Mouse (Mus musculus): Measurements from ENCODE around the gene Epb41l3. TPM values are rescaled to one million over a fixed set of nuclear protein-coding genes. Genes with fewer than 3 reads are reported as not detected.

Epb41l3 gene
- polyA plus RNA-seq, 1 experiment from 2014 or later = 16.6 TPM

- Histone ChIP-seq H3K4me2 (replicated peaks; ENCODE audit: low read depth) (no peak overlapping the region), H3K36me3 (ENCODE audit: control insufficient read depth, insufficient read depth, low read length) (no peaks in the 10 kb centered on the region), H3K4me3 (ENCODE audit: low read depth, low read length) (no peak overlapping the region), H3K9me3 (ENCODE audit: control insufficient read depth, low read length) (no peaks in the 10 kb centered on the region), H3K9ac (ENCODE audit: low read length) (no peak overlapping the region), H3K27ac (replicated peaks) (no peak overlapping the region), H3K4me1 (replicated peaks; ENCODE audit: control insufficient read depth, insufficient read depth) (no peaks in the 10 kb centered on the region), H3K27me3 (ENCODE audit: control insufficient read depth, insufficient read depth, low read length) (no peaks in the 10 kb centered on the region)
- no peak for DNase-seq (ENCODE audit: low spot score)
- no peak for TF ChIP-seq EP300 (optimal IDR thresholded peaks at IDR 0.05)
- TF ChIP-seq CTCF (IDR thresholded peaks at IDR 0.05; ENCODE audit: low read depth) = no peak
- ATAC-seq (ENCODE audit: low FRiP score, low TSS enrichment) = no peak
- 50% methylated on average over 9 of the region's 9 CpGs for WGBS
Measured at GRCm38 (mm10) chr17:69255834-69256233, 180.4 kb downstream of the Epb41l3 start.

DNA sequence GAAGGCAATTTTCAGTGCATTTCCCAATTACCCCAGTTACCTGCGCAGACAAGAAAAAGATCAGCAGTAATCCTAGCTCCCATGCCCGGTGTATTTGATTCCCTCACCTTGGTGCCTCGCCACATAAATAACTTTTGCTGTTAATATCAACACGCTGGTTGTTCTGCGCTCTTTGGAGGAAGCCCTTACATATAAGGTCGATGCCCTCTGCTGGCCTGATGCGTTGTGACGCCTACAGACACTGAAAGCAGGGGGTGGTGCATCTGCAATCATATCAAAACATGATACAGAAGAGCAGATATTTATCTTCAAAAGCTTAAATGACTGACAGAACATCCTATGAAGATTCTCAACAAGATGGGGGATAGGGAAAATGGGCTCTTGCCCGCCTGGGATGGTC is 181.0 kb downstream of the Epb41l3 start:
- peak; percentile 32 for DNase-seq (ENCODE audit: low spot score)
- TF ChIP-seq CTCF (IDR thresholded peaks at IDR 0.05; ENCODE audit: low read depth) = peak; percentile 67
- TF ChIP-seq EP300 (optimal IDR thresholded peaks at IDR 0.05) = no peak
- 42% methylated on average over 9 of the region's 9 CpGs for WGBS

GRCm38 (mm10) chr17:69263810-69264565 is 188.5 kb downstream of the Epb41l3 start:
- ATAC-seq (ENCODE audit: low FRiP score, low TSS enrichment) = no peak
- Histone ChIP-seq H3K4me3 (ENCODE audit: low read depth, low read length) (no peak overlapping the region), H3K9ac (ENCODE audit: low read length) (no peak overlapping the region)

More for the DNA sequence above, 181.0 kb downstream of the Epb41l3 start:
- H3K9me3 ChIP-seq (ENCODE audit: control insufficient read depth, low read length) = no peaks in the 10 kb centered on the region
- H3K9ac ChIP-seq (ENCODE audit: low read length) = no peak overlapping the region
- no peak overlapping the region for H3K4me3 ChIP-seq (ENCODE audit: low read depth, low read length)
- H3K36me3 ChIP-seq (ENCODE audit: control insufficient read depth, insufficient read depth, low read length) = no peaks in the 10 kb centered on the region
- no peaks in the 10 kb centered on the region for H3K4me1 ChIP-seq (replicated peaks; ENCODE audit: control insufficient read depth, insufficient read depth)
- no peak overlapping the region for H3K27ac ChIP-seq (replicated peaks)
- no peaks in the 10 kb centered on the region for H3K27me3 ChIP-seq (ENCODE audit: control insufficient read depth, insufficient read depth, low read length)
- H3K4me2 ChIP-seq (replicated peaks; ENCODE audit: low read depth) = no peak overlapping the region
- ATAC-seq (ENCODE audit: low FRiP score, low TSS enrichment) = no peak

DNA sequence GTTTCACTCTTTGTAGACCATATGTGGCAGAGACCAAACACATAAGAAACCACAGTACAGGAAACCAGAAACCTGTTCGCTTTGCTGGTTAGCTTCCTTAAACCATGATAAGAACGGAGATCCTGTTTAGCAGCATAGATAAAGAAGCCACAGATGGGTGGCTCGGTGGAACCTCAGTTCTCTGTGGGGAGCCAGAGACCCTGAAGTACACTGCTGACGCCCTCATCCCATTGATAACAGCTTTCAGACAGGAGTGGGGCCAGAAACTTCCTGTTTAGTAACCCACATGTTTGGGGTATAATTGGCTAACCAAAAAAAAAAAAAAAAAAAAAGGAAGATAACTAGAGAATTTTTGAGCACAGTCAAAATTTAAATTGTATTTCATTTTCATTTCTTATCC is 189.7 kb downstream of the Epb41l3 start:
- H3K9me3 ChIP-seq (ENCODE audit: control insufficient read depth, low read length) = no peaks in the 10 kb centered on the region
- H3K27ac ChIP-seq (replicated peaks) = no peak overlapping the region
- ATAC-seq (ENCODE audit: low FRiP score, low TSS enrichment) = no peak
- DNase-seq (ENCODE audit: low spot score) = no peak
- WGBS = 58% methylated on average over 4 of the region's 4 CpGs
- no peak overlapping the region for H3K4me2 ChIP-seq (replicated peaks; ENCODE audit: low read depth)
- TF ChIP-seq CTCF (IDR thresholded peaks at IDR 0.05; ENCODE audit: low read depth) (no peak), EP300 (optimal IDR thresholded peaks at IDR 0.05) (no peak)
- H3K36me3 ChIP-seq (ENCODE audit: control insufficient read depth, insufficient read depth, low read length) = no peaks in the 10 kb centered on the region
- no peak overlapping the region for H3K9ac ChIP-seq (ENCODE audit: low read length)
- no peak overlapping the region for H3K4me3 ChIP-seq (ENCODE audit: low read depth, low read length)
- H3K4me1 ChIP-seq (replicated peaks; ENCODE audit: control insufficient read depth, insufficient read depth) = no peaks in the 10 kb centered on the region
- H3K27me3 ChIP-seq (ENCODE audit: control insufficient read depth, insufficient read depth, low read length) = no peaks in the 10 kb centered on the region

More at GRCm38 (mm10) chr17:69263810-69264565, 188.5 kb downstream of the Epb41l3 start:
- DNase-seq (ENCODE audit: low spot score) = no peak
- Histone ChIP-seq H3K27me3 (ENCODE audit: control insufficient read depth, insufficient read depth, low read length) (no peaks in the 10 kb centered on the region), H3K4me2 (replicated peaks; ENCODE audit: low read depth) (no peak overlapping the region), H3K4me1 (replicated peaks; ENCODE audit: control insufficient read depth, insufficient read depth) (no peaks in the 10 kb centered on the region), H3K36me3 (ENCODE audit: control insufficient read depth, insufficient read depth, low read length) (no peaks in the 10 kb centered on the region), H3K9me3 (ENCODE audit: control insufficient read depth, low read length) (no peaks in the 10 kb centered on the region), H3K27ac (replicated peaks) (no peak overlapping the region)
- TF ChIP-seq CTCF (IDR thresholded peaks at IDR 0.05; ENCODE audit: low read depth) (no peak), EP300 (optimal IDR thresholded peaks at IDR 0.05) (no peak)
- WGBS = 72% methylated on average over 15 of the region's 15 CpGs

DNA sequence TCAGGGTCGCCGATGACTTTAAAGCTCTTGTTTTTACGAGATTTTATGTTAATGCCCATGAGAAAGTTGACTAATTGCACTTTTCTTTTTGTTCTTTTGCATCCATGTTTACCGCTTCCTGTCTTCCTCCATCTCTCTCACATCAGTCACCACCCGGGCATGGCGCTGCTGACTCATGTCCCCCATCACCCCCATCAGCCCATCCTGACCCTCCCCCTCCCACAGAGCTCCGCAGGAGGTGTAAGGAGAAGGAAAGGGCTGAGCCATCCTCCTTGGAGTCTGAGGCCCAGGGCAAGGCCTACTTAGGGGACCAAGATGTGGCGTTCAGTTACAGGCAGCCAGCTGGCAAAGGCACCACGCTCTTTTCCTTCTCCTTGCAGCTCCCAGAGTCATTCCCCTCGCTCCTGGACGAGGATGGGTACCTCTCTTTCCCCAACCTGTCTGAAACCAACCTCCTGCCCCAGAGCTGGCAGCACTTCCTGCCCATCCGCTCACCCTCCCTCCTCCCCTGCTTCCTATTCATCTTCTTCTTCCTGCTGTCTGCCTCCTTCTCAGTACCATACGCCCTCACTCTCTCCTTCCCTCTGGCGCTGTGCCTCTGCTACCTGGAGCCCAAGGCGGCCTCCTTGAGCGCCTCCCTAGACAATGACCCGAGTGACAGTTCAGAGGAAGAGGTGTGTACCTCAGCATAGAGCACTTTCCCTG is 190.4 kb downstream of the Epb41l3 start:
- Histone ChIP-seq H3K36me3 (ENCODE audit: control insufficient read depth, insufficient read depth, low read length) (no peaks in the 10 kb centered on the region), H3K27ac (replicated peaks) (no peak overlapping the region), H3K4me1 (replicated peaks; ENCODE audit: control insufficient read depth, insufficient read depth) (no peaks in the 10 kb centered on the region), H3K27me3 (ENCODE audit: control insufficient read depth, insufficient read depth, low read length) (no peaks in the 10 kb centered on the region), H3K9ac (ENCODE audit: low read length) (no peak overlapping the region), H3K4me2 (replicated peaks; ENCODE audit: low read depth) (no peak overlapping the region), H3K4me3 (ENCODE audit: low read depth, low read length) (no peak overlapping the region), H3K9me3 (ENCODE audit: control insufficient read depth, low read length) (no peaks in the 10 kb centered on the region)
- DNase-seq (ENCODE audit: low spot score) (no peak), ATAC-seq (ENCODE audit: low FRiP score, low TSS enrichment) (no peak)
- no peak for TF ChIP-seq CTCF (IDR thresholded peaks at IDR 0.05; ENCODE audit: low read depth)
- no peak for TF ChIP-seq EP300 (optimal IDR thresholded peaks at IDR 0.05)
- 54% methylated on average over 17 of the region's 17 CpGs for WGBS

DNA sequence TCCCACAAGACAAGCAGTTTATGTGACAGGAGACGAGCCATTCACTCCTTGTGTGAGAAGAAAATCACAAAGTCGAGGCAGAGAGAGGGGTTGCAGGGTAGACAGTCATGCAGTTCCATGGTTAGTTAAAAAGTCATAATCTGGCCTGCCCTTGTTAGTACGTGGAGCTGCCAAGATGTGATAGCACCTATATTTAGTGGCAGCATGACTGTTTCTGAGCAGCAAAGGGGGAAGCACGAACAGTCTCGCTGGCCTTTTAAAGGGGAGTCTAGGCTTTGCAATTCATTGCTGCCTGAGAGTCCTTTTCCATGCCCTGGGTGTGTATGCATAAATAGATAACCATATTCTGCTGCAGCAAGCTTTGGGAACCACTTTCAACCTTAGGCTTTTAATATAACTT is 191.5 kb downstream of the Epb41l3 start:
- H3K4me1 ChIP-seq (replicated peaks; ENCODE audit: control insufficient read depth, insufficient read depth) = no peaks in the 10 kb centered on the region
- H3K27me3 ChIP-seq (ENCODE audit: control insufficient read depth, insufficient read depth, low read length) = no peaks in the 10 kb centered on the region
- H3K4me3 ChIP-seq (ENCODE audit: low read depth, low read length) = no peak overlapping the region
- DNase-seq (ENCODE audit: low spot score) (no peak), ATAC-seq (ENCODE audit: low FRiP score, low TSS enrichment) (no peak)
- H3K9me3 ChIP-seq (ENCODE audit: control insufficient read depth, low read length) = no peaks in the 10 kb centered on the region
- 74% methylated on average over 5 of the region's 5 CpGs for WGBS
- no peaks in the 10 kb centered on the region for H3K36me3 ChIP-seq (ENCODE audit: control insufficient read depth, insufficient read depth, low read length)
- TF ChIP-seq CTCF (IDR thresholded peaks at IDR 0.05; ENCODE audit: low read depth) (no peak), EP300 (optimal IDR thresholded peaks at IDR 0.05) (no peak)
- H3K9ac ChIP-seq (ENCODE audit: low read length) = no peak overlapping the region
- H3K27ac ChIP-seq (replicated peaks) = no peak overlapping the region
- no peak overlapping the region for H3K4me2 ChIP-seq (replicated peaks; ENCODE audit: low read depth)

All from stomach, postnatal 0 days (tissue).